Mouse (Mus musculus): Measurements from ENCODE around the gene Hgd.

The Hgd gene

DNA sequence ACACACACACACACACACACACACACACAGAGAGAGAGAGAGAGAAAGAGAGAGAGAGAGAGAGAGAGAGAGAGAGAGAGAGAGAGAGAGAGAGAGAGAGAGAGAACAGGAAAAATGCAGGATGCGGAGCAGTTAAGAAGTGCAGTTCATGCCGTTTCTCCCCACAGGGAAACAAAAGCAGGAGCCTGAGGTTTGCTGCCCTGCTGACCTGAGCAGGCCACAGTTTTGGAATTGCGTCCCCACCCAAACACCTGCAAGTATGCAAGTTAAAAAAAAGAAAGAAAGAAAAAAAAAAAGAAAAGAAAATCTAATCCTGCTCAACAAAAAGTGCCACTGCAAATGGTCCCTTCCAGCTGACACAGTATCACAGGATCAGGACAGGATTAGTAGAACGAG lies 96.7 kb downstream of the Hgd start:
- no peak for DNase-seq

DNA sequence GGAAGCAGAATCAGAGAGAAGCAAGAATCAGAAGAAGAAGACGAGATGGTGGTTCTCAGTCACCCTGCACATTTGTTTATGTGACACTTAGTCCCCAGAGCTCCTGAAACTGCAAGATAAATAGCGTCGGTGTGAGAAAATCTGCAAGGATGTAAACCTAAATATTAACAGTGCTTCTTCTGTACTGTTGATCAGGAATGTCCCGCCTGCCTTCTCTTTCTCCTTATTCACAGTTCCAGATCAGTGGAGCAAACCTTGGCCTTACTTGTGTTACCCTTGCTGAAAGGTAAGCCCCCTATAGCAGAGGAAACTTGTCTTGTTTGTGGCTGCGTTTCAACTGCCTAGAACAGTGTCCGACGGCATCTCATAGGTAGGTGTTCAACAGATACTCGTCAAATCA lies 97.6 kb downstream of the Hgd start:
- no peak for DNase-seq

DNA sequence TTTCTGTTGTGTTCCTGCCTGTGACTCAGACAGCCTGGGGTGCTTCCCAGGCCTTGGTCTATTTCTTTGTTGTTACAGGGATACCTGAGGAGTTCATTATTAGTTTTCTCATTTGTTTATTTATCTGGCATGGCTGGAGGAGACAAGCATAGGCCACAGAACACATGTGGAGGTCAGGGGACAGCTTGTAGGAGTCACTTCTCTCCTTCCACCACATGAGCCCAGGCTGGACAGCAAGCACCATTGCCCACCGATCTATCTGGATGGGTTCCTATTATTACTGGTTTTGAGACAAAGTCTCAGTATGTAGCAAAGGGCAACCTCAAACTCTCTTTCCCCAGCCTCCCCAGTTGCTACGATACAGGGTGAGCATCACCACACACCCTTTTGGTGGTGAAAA lies 100.3 kb downstream of the Hgd start:
- no peak for DNase-seq

DNA sequence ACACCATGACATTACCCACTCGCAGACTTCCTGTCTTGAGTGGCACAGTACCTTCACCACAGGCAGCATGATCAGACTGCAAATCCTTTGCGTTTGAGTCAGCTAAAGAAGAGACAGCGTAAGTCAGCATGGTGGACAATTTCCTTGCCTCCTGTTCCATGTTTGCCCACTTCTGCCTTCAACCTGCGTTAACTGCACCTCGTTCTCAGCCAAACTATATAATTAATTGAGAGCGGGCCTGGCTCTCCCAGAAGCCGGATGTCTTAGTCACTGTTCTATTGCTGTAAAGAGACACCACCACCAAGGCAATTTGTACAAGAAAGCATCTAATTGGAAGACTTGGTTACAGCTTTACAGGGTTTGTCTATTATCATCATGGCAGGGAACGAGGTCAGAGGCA lies 100.9 kb downstream of the Hgd start:
- no peak for DNase-seq

Data from thymus, postnatal 25 days (tissue).